In genomic region chr3:25675069-25675468, GRCm38 (mm10) we compare ENCODE assay signal across 7 mouse cellular contexts.
DNase-seq lines count a peak whose midpoint lies in the region; ATAC-seq and TF ChIP-seq lines count a peak whose summit lies in the region.

No protein-coding gene starts in this region.

- in situ Hi-C loops in Patski (cut with MboI; ENCODE audit: low pct_unique_long_range_greater_than_20kb): no loop called here

- peak; percentile 77 for TF ChIP-seq CTCF in left cerebral cortex, adult 2 months (IDR thresholded peaks at IDR 0.05)
- TF ChIP-seq CTCF in Patski (IDR thresholded peaks at IDR 0.05): peak; percentile 87

- no peaks in the 10 kb centered on the region for H3K27me3 ChIP-seq in Patski

- DNase-seq in left cerebral cortex, adult 2 months (ENCODE audit: extremely low spot score in 1 of 2, low spot score in 2 of 2): no peak
- no peak for DNase-seq in left cerebral cortex, adult 11 months (ENCODE audit: low spot score)
- no peak for DNase-seq in Patski (ENCODE audit: low read depth, low spot score)
- peak; percentile 1 for DNase-seq in c-Kit-positive CD71-positive TER-119-negative erythroid progenitor cells, embryonic 14.5 days (ENCODE audit: low read depth)
- peak; percentile 40 to 64 for DNase-seq in kidney, postnatal 25 days
- DNase-seq in spleen, postnatal 4 days (ENCODE audit: low spot score in 2 of 2): no peak

- H3K4me3 ChIP-seq in left cerebral cortex, adult 2 months: no peak overlapping the region

- no peak for ATAC-seq in Patski
- ATAC-seq in monocyte, adult 5-6 weeks (replicated peaks; ENCODE audit: insufficient number of reproducible peaks, low FRiP score, low TSS enrichment, poor library complexity, severe bottlenecking): no peak

- CTCF ChIA-PET in Patski (lab: Charles Lee): interaction anchor here (0.6 to 1.8 kb wide), 8 partner anchors 12 to 985 kb away, joined by 3 to 5 read pairs (median 4); no protein-coding TSS in a partner anchor

- intact Hi-C loops in left cerebral cortex, adult 2 months (cut with DNase I): no loop called here

- no peak overlapping the region for H3K27ac ChIP-seq in left cerebral cortex, adult 2 months

- POLR2A ChIA-PET in Patski (lab: Charles Lee): no interaction called here

Comparison
In these comparisons a context has a peak if more than half of its experiments do, and no peak if none do; other contexts are left out.
1. DNase-seq: peak in c-Kit-positive CD71-positive TER-119-negative erythroid progenitor cells, embryonic 14.5 days (single experiment) and kidney, postnatal 25 days (2 of 2); none in left cerebral cortex, adult 2 months (0 of 2), left cerebral cortex, adult 11 months (single experiment), Patski (single experiment) and spleen, postnatal 4 days (0 of 2).